Mouse (Mus musculus) intestine, embryonic 16.5 days (tissue): Measurements from ENCODE around the gene Rps21. TPM values are rescaled to one million over a fixed set of nuclear protein-coding genes. Genes with fewer than 3 reads are reported as not detected.

Experiments used
- ATAC-seq: fragments of 200-750 bp; cut with Nextera tagmentation; 2 replicates; pipeline ENCODE4 v1.8.0; 2017; ENCODE audit warnings: moderate TSS enrichment, moderate library complexity
- H3K27ac ChIP-seq: fragments of 300-500 bp; sonication (generic); 2 replicates; pipeline ENCODE4 v1.5.1; 2014; ENCODE audit warnings: mild to moderate bottlenecking, low read length
- H3K27me3 ChIP-seq: fragments of 300-500 bp; sonication (generic); replicated peaks from 2 replicates; pipeline ENCODE4 v1.6.1; 2014; ENCODE audit warnings: low read length, control low read depth, mixed read lengths; ENCODE audit not compliant: control insufficient read depth, insufficient read depth
- H3K36me3 ChIP-seq: fragments of 300-500 bp; sonication (generic); 2 replicates; pipeline ENCODE4 v1.6.1; 2014; ENCODE audit warnings: low read length, control low read depth; ENCODE audit not compliant: control insufficient read depth, insufficient read depth
- H3K4me1 ChIP-seq: fragments of 300-500 bp; sonication (generic); 2 replicates; pipeline ENCODE4 v1.6.1; 2014; ENCODE audit warnings: low read length, control low read depth, mixed read lengths; ENCODE audit not compliant: control insufficient read depth, insufficient read depth
- H3K4me2 ChIP-seq: fragments of 300-500 bp; sonication (generic); 2 replicates; pipeline ENCODE4 v1.6.1; 2014; ENCODE audit warnings: low read depth, low read length, control low read depth
- H3K4me3 ChIP-seq: fragments of 300-500 bp; sonication (generic); 2 replicates; pipeline ENCODE4 v1.5.1; 2014; ENCODE audit warnings: mild to moderate bottlenecking, low read length
- H3K9ac ChIP-seq: fragments of 300-500 bp; sonication (generic); 2 replicates; pipeline ENCODE4 v1.6.1; 2014; ENCODE audit warnings: low read depth, low read length
- H3K9me3 ChIP-seq: fragments of 300-500 bp; sonication (generic); 2 replicates; pipeline ENCODE4 v1.6.1; 2016; ENCODE audit warnings: low read length, control low read depth; ENCODE audit not compliant: control insufficient read depth
- WGBS: fragments of 180-500 bp; shearing (Covaris S2); extraction: QIAGEN DNeasy Blood & Tissue Kit; methylation state at CpG from one replicate; pipeline ENCODE4 v1.1.7; 2014; 5-methylcytosine and 5-hydroxymethylcytosine counted together
- polyA plus RNA-seq: library from polyadenylated mRNA; unstranded; fragments of >200 nt; fragmentation: Nextera tagmentation; extraction: Ambion mirVana; gene quantifications from 2 replicates; pipeline ENCODE4 v1.2.1, GENCODE M21; 2015

Rps21 gene
- polyA plus RNA-seq, 1 experiment from 2014 or later, result 487 TPM

DNA sequence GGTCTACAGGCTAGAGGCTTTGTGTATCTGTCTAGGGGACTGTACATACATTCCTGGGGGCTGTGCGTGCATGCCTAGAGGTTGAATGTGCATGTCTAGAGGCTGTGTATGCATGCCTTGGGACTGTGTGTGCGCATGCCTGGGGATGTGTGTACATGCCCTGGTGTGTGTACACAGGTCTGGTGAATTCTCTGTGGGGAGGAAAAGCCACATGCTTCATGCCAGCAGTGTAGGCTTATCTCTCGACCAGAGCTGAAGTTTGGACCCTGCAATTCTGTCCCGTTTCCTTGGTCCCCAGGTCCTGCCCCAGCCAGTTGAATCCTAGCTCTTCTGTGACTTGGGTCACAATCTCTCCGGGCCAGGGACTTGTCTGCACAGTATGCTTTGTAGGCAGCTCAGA, 34.4 kb downstream of the Rps21 start:
- ATAC-seq, result peak; percentile 61
- peak overlapping the region; percentile 50 for H3K27ac ChIP-seq
- H3K27me3 ChIP-seq, result no peaks in the 10 kb centered on the region
- 0 out of 2 replicates have a peak overlapping the region, but pooled peaks have one; percentile 13 for H3K4me2 ChIP-seq
- H3K9me3 ChIP-seq, result no peaks in the 10 kb centered on the region
- WGBS, result 45% methylated on average over 5 of the region's 5 CpGs
- peak overlapping the region; percentile 39 for H3K9ac ChIP-seq
- H3K4me1 ChIP-seq, result peaks cover 11% of the 10 kb centered on the region
- H3K4me3 ChIP-seq, result no peak overlapping the region
- no peaks in the 10 kb centered on the region for H3K36me3 ChIP-seq

DNA sequence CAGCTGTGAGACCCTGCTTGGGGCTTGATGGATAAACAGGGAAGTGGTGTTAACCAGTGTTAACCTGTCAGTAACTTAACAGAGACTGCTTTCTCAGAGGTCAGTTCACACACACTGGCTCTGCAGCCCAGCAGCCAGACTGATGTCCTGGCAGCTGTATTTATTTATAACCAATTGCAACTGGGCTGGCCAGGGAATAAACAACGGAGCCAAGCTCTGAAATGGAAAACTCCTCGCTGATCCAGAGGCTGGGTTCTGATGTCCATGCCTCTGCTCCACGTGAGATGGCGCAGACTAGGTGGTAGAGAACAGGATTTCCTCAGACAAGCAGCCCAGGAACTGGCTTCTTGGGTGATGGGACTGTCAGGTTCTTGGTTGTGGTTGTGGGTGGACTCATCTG, 34.8 kb downstream of the Rps21 start:
- Histone ChIP-seq H3K4me1 (peaks cover 11% of the 10 kb centered on the region), H3K4me3 (no peak overlapping the region), H3K4me2 (peak overlapping the region; percentile 13; the same call in 1 of the 2 replicates), H3K27ac (peak overlapping the region; percentile 50), H3K27me3 (no peaks in the 10 kb centered on the region), H3K9me3 (no peaks in the 10 kb centered on the region), H3K36me3 (no peaks in the 10 kb centered on the region), H3K9ac (peak overlapping the region; percentile 39)
- ATAC-seq, result no peak
- 40% methylated on average over 4 of the region's 4 CpGs for WGBS

DNA sequence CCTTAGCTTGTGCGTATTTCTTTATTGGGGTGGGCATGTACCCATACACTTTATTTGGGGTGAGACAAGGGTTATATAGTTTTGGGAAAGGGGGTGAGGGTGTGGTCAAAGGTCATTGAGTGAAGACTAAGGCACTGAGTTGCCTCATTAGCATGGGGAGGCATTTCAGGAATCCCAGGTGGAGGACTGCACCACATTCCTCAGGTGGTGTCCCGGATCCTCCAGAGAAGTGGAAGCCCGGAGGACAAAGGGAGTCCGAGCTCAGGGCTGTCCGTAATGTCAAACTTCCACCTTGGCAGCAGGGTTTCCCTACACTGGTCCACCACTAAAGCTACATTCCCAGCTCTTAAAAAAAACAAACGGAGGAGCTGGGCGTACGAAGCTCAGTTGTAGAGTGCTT, 35.7 kb downstream of the Rps21 start:
- no peaks in the 10 kb centered on the region for H3K36me3 ChIP-seq
- peaks cover 11% of the 10 kb centered on the region for H3K4me1 ChIP-seq
- no peak overlapping the region for H3K27ac ChIP-seq
- no peak overlapping the region for H3K9ac ChIP-seq
- no peak overlapping the region for H3K4me2 ChIP-seq
- no peaks in the 10 kb centered on the region for H3K9me3 ChIP-seq
- H3K4me3 ChIP-seq, result no peak overlapping the region
- no peak for ATAC-seq
- H3K27me3 ChIP-seq, result no peaks in the 10 kb centered on the region
- 64% methylated on average over 8 of the region's 8 CpGs for WGBS

DNA sequence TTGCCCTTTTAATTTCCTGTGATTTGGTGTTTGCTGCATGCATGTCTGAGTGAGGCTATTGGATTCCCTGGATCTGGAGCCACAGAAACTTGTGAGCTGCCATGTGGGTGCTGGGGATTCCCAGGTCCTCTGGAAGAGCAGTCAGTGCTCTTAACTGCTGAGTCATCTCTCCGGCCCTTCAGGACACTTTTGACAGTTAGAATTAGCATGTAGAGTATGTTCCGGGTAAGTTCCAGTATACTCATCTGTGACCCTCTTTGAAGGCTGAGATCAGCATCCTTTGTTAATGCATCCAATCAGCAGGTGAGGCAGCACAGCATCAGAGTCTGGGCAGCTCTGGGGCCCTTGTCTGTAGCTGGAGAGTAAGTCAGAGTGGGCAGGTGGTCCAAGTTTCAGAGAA, 43.1 kb downstream of the Rps21 start:
- Histone ChIP-seq H3K27me3 (no peaks in the 10 kb centered on the region), H3K9me3 (no peaks in the 10 kb centered on the region), H3K27ac (peak overlapping the region; percentile 48), H3K4me1 (peaks cover 25% of the 10 kb centered on the region), H3K4me3 (no peak overlapping the region), H3K4me2 (no peak overlapping the region), H3K9ac (no peak overlapping the region), H3K36me3 (no peaks in the 10 kb centered on the region)
- peak; percentile 45 for ATAC-seq
- WGBS, result 44% methylated on average over 2 of the region's 2 CpGs

DNA sequence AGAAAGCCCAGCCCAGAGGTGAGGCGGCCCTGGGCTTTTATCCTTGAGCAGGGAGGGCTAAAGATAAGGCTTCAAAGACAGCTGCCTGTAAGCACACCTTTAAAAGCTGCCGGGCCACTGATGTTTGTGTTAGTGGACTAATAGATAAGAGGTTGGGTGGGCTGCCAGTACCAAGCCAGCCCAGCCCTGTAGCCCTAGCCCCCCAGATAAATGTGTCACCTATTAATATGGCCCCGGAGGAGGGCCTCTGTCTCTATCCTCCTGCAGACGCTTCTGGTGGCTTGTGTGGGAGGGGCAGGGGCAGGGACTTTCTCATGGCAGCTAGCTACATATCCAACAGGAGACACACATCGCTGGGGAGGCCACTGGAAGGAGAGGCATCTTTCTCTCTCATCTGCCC, 43.6 kb downstream of the Rps21 start:
- Histone ChIP-seq H3K9me3 (no peaks in the 10 kb centered on the region), H3K36me3 (no peaks in the 10 kb centered on the region), H3K4me1 (peaks cover 25% of the 10 kb centered on the region), H3K9ac (no peak overlapping the region), H3K4me3 (no peak overlapping the region), H3K27ac (peak overlapping the region; percentile 48), H3K27me3 (no peaks in the 10 kb centered on the region), H3K4me2 (no peak overlapping the region)
- 13% methylated on average over 5 of the region's 5 CpGs for WGBS
- peak; percentile 83 for ATAC-seq

DNA sequence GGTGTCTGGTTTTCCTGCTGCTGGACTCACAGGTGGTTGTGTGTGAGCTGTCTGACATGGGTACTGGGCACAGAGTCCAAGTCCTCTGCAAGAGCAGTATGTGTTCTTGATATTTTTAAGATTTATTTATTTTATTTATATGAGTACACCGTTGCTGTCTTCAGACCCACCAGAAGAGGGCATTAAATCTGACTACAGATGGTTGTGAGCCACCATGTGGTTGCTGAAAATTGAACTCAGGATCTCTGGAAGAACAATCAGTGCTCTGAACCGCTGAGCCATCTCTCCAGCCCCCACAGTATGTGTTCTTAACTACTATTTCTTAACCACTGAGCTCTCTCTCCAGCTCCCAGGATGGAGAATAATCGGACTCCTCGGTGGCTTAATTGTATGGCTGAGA, 45.0 kb downstream of the Rps21 start:
- ATAC-seq, result no peak
- 75% methylated on average over 4 of the region's 4 CpGs for WGBS

DNA sequence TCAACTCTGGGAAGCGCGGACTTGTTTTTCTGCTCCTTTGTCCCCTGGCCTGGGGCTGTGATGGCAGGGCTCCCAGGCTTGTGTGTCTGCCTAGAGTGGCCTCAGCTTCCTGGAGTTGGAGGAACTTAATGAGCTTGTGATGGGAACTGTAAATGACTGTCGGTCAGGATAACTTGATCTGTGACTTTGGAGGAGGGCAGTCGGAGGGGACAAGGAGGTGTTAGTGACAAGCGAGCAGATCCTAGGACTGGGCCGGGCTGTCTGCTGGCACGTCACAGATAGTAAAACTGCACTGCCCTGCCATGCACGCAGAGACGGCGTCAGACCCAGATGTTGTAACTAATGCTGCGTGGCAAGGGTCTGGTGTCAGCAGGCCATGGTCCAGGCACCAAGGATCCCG, 46.3 kb downstream of the Rps21 start:
- Histone ChIP-seq H3K9me3 (no peaks in the 10 kb centered on the region), H3K4me3 (no peak overlapping the region), H3K4me1 (peaks cover 24% of the 10 kb centered on the region), H3K9ac (no peak overlapping the region), H3K36me3 (no peaks in the 10 kb centered on the region), H3K27me3 (no peaks in the 10 kb centered on the region), H3K27ac (no peak overlapping the region), H3K4me2 (no peak overlapping the region)
- 73% methylated on average over 12 of the region's 12 CpGs for WGBS
- no peak for ATAC-seq

More for the DNA sequence above, 45.0 kb downstream of the Rps21 start:
- Histone ChIP-seq H3K36me3 (no peaks in the 10 kb centered on the region), H3K27me3 (no peaks in the 10 kb centered on the region), H3K9me3 (no peaks in the 10 kb centered on the region), H3K4me3 (no peak overlapping the region), H3K9ac (no peak overlapping the region), H3K4me2 (no peak overlapping the region), H3K27ac (no peak overlapping the region), H3K4me1 (peaks cover 25% of the 10 kb centered on the region)

DNA sequence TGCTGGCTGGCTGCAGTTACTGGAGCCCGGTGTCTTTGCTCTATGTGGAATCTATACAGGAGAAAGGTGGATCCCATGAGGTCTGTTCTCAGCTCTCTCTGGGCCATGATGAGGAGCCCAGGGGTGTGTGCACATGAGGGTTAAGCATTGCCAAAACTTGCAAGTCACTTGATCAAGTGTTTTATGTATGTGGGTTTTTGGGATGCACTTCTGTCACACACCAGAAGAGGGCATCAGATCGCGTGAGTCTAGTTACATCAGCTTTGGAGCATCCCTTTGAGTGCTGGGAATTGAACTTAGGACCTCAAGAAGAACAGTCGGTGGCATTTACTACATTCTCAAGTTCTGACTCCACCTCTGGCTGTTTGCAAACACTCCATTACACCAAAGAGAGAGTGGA, 47.4 kb downstream of the Rps21 start:
- H3K36me3 ChIP-seq, result no peaks in the 10 kb centered on the region
- H3K4me3 ChIP-seq, result no peak overlapping the region
- no peaks in the 10 kb centered on the region for H3K27me3 ChIP-seq
- no peaks in the 10 kb centered on the region for H3K9me3 ChIP-seq
- peaks cover 17% of the 10 kb centered on the region for H3K4me1 ChIP-seq
- 66% methylated on average over 4 of the region's 4 CpGs for WGBS
- H3K9ac ChIP-seq, result no peak overlapping the region
- no peak for ATAC-seq
- H3K4me2 ChIP-seq, result no peak overlapping the region
- no peak overlapping the region for H3K27ac ChIP-seq

DNA sequence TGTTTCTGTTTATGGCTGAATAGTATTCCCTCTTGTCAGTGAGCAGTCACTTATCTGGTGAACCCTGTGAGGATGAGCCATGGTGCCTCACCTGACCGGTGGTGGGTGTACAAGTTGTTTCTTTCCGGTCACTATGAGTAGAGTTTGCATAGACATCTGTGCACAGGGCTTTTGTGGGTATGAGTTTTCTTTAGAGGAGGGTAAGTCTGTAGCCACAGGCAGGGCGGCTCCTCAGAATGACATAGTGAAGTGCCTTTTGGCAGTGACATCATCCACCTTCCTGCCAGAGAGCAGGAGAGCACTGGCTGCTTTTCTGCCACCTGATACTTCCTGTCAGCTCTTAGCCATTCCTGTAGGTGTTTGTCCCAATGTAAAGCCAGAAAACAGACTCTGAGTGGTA, 48.3 kb downstream of the Rps21 start:
- WGBS, result 83% methylated on average over 3 of the region's 3 CpGs
- no peak for ATAC-seq
- Histone ChIP-seq H3K4me1 (peaks cover 13% of the 10 kb centered on the region), H3K27me3 (no peaks in the 10 kb centered on the region), H3K4me3 (no peak overlapping the region), H3K27ac (no peak overlapping the region), H3K4me2 (no peak overlapping the region), H3K36me3 (no peaks in the 10 kb centered on the region), H3K9ac (no peak overlapping the region), H3K9me3 (no peaks in the 10 kb centered on the region)

DNA sequence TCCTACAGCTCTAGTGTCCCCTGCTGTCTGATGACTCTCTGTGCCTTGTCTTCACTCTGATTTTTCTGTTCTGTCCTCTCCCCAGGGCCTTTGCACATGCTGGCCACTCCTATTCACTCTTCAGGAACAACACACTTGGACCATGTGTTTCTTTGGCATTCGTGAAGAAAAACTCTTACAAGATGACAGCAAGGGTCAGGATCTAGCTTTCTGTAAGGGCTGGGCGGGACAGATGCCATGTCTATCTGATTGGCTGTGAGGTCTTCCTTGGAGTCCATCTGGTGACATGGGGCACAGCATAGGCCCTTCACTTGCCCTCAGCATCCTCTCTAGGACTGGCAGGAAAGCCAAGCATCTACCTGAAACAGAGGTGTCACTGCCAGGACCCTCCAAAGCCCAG, 48.8 kb downstream of the Rps21 start:
- Histone ChIP-seq H3K36me3 (no peaks in the 10 kb centered on the region), H3K27ac (no peak overlapping the region), H3K4me3 (no peak overlapping the region), H3K27me3 (no peaks in the 10 kb centered on the region), H3K9ac (no peak overlapping the region), H3K4me1 (peaks cover 9% of the 10 kb centered on the region; the same call in 1 of the 2 replicates), H3K4me2 (no peak overlapping the region), H3K9me3 (no peaks in the 10 kb centered on the region)
- WGBS, result 83% methylated on average over 2 of the region's 2 CpGs
- ATAC-seq, result no peak
